Mouse (Mus musculus) mature B cell (primary cell): ENCODE data around the gene Tex2.

Experiments used
- in situ Hi-C: fragments of 300-500 bp; cut with MboI; formaldehyde crosslinking; loops from 2 replicates; pipeline ENCODE4 v1.14.3; 2019

Tex2 gene

DNA sequence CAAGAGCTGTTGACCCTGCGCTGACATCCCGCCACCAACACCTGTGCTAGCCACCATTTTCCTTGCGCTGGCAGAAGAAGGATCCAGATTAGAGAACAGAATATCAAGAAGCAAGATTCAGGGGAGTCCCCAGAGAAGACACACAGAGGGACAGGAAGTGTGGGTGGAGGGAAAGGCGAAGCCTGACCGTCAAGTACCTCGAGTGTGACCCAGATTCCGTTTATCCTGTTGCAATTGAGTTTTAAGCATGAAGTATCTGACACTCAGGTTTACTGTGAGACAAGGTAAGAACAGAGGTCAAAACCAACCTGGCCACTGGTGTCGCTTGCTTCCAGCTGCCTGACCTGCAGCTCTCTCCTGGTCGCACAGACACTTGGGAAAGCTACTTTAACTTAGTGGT lies 68.3 kb downstream of the Tex2 start:
- in situ Hi-C loops = no loop called here

DNA sequence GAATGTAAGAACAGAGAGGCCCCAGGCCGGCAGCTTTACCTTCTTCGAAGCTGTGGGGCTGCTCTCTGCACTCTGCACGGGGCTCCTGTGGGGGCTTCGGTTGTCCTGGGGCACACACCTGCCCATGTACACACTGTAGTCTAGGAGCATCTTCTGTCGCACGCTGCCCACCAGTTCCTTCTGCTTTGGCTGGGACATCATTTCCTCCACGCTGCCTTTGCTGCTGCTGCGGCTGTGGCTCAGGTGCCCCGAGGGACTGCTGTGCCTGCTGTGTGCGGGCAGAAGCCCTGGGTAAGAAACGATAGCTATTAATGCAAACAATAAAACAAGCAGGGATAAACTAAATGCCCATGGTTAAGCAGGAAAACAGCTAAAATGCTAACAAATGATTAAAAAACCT lies 69.1 kb downstream of the Tex2 start:
- in situ Hi-C loops = no loop called here

DNA sequence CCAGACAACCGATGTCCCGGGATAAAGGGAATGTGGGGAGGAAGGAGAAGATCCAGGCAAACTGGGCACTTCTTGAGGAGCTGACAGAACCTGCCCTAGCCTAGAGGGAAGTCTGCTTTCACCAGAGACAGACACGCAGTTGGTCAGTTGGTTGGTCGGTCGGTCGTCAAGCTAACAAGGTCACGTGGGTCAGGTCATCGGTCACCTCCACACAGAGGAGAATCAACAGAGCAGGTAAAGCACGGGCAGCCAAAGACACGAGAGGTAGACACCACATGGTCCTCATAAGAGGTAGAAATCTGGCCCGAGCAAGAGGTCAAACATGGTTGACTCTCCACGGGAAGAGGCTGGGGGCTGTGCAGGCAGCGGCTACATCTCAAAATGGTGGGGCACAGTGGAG lies 70.2 kb downstream of the Tex2 start:
- in situ Hi-C loops = no loop called here

DNA sequence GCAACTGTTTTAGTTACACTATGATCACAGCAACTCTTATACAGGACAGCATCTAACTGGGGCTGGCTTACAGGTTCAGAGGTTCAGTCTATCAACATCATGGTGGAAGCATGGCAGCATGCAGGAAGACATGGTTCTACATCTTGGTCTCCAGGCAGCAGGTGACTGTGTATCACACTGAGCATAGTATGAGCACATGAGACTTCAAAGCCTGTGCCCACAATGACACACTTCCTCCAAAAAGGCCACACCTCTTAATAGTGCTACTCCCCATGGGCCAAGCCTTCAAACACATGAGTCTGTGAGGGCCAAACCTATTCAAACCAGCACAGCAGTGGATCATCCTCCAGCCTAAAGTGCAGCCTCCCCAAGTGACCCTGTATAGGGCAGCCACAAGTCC lies 70.8 kb downstream of the Tex2 start:
- in situ Hi-C loops = no loop called here

DNA sequence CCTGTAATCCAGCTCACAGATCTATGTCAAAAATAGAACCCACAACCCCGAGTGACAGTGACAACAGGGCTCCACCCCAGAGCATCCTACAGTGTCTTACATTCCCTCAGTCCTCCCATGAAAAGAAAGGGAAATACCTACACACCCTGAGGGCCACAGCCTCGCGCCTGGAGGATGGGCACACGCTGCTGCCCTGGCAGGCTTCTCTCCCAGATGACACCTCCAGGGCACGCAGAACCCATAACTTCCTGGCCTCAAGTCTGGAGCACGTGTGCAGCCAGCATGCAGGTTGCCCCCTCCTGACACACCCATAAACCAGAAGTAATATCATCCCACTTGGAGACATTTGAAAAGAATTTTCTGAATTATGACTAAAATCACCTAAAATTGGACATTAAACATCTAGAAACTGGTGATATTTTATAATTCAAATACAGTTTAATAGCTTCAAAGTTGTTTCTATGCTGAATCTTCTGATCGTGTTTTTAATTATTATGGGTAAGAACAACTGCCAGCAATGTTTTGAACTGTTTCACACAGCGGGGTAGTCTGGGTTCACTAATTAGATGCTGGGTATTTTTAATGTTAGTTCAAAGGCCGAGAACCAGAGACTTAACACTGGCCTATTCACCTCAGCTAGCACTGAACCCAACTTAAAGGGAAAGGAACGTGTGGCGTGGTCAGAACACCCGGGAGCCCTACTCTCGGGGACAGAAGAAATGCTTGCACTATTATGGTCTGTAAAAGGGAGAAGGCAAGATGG lies 72.5 kb downstream of the Tex2 start:
- in situ Hi-C loops = no loop called here

DNA sequence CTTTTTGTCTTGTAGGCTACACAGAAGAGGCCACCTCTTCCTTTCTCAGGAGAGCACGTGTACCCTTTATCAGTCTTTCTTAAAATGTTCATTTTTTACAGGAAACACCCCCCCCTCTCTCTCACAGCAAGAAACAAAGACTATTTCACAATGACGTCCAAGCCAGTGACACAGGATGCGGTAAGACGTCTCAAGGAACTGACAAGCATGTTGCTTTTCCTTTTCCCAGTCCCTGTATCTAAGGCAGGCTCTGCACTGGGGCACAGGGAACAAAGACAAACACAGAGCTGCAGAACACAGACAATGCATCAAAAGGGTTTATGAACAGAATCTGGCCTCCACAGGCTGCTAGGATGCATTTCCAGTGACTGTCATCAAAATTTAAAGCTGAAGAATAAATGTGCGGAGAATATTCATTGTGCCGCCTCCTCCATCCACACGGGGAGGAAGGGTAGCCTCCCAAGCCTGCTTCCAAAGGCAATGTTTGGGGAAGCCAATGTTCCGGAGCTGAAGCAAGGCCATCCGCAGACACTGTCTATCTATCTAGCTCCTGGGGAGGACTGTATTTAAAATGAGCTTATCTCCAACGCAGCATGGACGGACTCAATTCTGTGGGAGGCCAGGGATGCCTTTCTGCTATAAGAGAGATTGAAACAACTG lies 76.8 kb downstream of the Tex2 start:
- in situ Hi-C loops = no loop called here

DNA sequence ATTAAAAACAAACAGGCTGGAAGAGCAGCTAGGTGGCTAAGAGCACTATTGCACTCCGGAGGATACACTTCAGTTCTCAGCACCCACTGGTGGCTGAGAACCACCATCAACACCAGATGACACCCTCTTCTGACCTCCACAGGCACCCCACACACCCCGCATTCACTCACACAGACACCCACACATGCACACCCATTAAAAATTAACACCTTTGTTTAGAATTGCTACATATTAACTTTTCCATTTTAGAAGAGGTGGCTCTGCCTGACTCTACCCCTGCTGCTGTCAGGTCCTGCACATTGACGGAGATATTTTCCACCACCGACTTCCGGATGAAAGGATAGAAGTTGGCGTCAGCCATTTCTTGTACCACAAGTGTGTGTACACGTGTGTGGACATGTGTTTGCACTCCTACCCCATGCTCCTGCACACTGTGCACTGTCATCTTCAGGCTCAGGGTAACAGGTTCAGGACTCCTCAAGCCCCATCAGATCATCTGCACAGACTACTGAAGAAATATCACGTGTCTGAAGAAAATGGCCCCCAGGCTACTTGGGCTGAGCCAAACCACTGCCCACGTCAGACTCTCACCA lies 77.5 kb downstream of the Tex2 start:
- in situ Hi-C loops = no loop called here

DNA sequence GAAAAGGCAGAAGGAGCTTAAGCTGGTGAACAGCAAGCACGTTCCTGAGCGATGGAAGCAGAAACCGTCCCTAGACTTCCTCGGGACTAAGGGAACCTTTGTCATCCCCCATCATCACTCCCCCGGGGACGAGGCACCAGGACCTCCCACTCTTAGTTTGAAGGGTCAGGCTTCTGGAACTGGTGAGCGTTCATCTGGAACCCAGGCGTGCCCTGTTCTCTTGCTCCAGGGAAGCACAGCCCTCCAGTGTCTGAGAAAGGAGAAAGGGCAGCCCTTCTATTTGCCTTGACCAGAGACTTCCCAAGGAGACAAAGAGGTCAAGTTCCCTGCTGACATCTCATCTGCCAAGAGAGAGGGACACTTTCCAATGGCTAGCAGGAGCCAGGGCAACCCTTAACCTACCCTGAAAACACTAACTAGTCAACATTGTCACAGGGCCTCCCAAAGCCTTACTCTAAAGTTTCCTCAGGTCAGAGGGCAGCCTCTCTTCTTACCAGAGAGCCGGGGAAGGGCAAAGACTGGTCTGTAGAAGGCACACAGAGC lies 80.9 kb downstream of the Tex2 start:
- in situ Hi-C loops = no loop called here

DNA sequence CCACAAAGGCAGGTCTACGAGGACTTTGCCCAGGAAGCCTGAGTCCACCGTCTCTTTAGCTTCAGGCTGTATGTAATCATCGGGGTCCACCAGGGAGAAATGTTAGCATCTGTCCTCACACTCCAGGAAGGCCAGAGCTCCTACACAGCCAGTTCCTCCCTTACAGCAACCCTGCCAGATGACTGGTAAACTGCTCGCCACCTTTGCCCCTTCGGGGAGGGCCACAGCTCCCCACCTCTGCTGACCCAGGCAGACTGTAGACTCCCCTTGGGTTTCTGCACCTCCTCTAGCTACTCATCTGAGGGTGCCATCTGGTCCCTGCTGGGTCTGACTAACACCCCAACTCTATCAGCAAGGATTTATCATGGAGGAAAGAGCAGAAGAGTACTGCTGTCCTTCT lies 83.4 kb downstream of the Tex2 start:
- in situ Hi-C loops = loop anchor here (10.0 kb wide), 1 partner anchor 95 kb away; no protein-coding TSS in a partner anchor

DNA sequence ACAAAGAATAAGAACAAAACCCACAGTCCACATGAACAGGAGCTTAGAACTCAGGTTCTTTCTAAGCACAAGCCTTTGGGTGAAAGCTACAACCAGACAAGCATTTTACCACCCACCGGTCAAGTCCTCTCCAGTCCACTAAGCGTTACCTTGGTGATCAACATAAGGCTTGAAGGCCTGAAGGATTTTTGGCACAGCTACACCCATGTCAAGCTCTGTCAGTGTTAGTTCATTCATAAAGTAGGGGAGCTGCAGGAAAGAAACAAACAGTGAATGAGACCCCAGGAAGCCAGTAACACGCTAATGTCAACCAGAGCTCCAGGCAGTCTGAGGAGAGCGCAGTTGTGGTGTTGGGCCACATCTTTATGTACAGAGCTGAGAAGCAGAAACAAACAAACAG lies 84.1 kb downstream of the Tex2 start:
- in situ Hi-C loops = loop anchor here (10.0 kb wide), 1 partner anchor 96 kb away; no protein-coding TSS in a partner anchor

DNA sequence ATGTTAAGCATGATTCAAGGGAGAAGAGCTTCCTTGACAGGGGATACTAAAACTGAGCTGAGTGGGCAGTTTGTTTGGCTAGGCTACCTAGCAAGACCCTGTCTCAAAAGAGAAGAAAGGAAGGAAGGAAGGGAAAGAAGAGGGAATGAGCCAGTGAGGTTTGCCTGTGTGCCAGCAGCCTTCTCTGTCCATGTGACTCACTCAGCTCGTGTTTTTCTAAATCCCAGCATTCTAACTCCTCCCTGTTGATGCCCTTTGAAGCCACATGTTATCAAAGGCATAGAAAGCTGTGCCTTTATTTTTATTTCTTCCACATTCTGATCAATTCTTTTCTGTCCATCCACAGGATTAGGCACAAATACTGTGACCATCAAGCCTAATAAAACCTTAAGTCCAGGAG lies 85.3 kb downstream of the Tex2 start:
- in situ Hi-C loops = loop anchor here (10.0 kb wide), 1 partner anchor 97 kb away; no protein-coding TSS in a partner anchor

DNA sequence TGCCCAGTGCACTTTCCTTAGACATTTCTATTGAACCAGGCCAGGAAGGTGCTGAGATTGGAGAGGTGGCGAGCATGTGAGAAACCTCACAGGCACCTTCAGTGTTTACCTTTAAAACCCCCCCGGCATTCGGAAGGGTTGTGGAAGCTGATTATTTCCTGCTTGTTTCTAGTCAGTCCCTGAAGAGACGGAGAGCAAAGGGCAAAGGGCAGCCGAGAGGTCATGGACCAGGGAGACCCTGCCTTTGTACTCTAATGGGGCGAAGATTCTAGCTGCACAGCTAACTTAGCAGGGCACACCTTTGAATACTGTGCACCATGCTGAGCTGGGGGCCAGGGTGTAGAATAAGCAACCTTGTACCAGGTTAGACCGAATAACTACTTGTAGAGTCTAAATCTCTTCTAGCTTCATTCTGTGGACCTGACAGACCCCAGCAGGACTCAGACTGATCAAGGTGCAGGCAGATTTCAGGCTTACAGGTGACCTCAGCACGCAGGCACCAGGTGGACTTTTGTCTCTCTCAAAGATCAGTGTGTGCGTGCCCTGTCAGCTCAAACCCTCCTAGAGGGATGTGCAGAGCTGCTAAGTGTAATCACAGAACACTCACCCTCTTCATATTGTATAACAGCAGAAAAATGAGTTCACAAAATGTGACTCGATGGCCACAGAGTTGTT lies 85.9 kb downstream of the Tex2 start:
- in situ Hi-C loops = loop anchor here (10.0 kb wide), 1 partner anchor 98 kb away; no protein-coding TSS in a partner anchor

DNA sequence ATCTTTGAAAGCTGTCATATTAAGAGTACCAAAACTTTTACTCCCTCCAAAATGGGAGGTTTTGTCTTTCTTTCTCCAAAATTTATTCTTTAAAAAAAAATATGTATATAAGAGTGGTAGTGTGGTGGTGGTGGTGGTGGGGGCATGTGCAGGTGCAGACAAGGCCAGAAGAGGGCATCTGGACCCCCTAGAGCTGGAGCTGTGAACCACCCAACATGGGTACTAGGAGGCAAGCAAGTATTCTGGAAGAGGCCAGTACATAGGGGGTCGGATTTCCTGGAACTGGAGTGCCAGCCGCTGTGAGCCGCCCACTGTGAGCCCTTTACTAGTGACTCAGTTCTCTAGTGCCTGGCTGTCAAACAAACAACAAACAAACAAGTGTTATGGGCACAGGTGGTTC lies 90.7 kb downstream of the Tex2 start:
- in situ Hi-C loops = loop anchor here (10.0 kb wide), 1 partner anchor 102 kb away; no protein-coding TSS in a partner anchor

DNA sequence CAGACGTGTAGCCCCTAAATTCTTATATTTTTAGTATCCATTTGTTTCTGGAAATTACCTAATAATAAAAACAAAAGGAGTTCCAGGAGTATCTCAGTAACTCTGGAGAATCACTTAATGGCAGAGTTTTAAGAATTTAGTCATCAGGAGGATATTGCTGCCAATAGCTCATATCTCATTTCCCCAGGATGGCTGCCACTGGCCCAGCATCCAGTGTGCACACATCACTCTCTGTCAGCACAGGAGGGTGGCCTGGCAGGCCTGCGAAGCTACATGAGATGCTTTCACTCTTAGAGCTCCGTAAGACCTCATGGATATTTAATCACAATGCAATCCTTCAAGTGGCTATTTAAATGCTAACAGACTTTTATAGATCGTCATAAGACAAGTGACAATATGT lies 91.6 kb downstream of the Tex2 start:
- in situ Hi-C loops = loop anchor here (10.0 kb wide), 1 partner anchor 103 kb away; no protein-coding TSS in a partner anchor

DNA sequence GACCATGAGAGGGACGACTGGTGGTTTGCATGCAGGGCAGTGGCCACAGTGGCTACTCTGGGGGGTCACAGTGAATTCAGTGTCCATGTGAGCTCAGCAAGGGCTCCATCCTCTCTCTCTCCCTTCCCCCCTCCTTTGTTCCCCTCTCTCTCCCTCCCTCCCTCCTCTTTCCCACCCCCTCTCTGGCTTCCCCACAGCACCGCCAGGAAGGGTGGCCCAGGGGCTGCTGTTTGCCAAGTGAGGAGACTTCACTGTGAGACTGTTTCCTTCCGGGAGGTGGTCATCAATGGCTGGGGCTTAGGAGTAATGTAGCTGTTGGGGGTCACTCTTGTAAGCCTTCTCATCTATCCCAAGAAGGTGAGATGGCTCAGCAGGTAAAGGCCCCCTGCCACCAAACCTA lies 92.8 kb downstream of the Tex2 start:
- in situ Hi-C loops = loop anchor here (10.0 kb wide), 1 partner anchor 104 kb away; no protein-coding TSS in a partner anchor

DNA sequence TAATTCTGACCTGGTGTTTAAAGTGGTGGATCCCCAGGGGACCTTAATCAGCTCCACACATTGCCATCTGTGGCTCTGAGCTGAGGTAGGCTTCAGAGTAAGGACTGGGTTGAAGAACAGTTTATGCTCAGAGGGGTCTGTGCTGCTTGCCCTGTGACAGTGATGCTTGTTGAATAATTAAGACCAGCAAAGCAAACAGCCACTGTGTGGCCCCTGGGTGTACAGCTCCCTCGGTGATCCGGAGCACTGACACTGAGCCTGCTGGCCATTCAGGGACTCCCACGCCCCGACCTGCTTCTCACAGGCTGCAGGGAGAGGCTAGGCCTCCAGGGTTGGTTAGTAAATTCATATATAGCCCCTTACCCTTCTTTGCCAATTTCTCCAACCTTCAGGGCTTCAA lies 93.7 kb downstream of the Tex2 start:
- in situ Hi-C loops = no loop called here

DNA sequence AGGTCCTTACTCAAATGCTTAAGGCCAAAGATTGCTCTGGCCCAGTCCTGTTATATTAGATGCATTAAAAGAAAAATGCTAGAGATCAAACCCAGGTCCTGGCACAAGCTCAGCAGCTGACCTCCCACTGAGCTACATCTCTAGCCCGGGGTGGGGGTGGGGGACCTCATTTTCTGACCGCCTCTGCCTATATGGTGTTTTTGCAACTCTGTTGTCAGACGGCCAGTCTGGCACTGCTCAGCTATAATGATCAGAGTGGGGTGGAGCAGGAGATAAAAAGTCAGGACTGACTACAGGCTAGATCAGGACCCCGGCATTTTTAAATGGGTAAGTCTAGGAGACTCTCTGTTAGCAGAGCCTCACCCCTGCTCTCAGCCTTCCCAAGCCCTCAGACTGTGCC lies 94.8 kb downstream of the Tex2 start:
- in situ Hi-C loops = no loop called here

DNA sequence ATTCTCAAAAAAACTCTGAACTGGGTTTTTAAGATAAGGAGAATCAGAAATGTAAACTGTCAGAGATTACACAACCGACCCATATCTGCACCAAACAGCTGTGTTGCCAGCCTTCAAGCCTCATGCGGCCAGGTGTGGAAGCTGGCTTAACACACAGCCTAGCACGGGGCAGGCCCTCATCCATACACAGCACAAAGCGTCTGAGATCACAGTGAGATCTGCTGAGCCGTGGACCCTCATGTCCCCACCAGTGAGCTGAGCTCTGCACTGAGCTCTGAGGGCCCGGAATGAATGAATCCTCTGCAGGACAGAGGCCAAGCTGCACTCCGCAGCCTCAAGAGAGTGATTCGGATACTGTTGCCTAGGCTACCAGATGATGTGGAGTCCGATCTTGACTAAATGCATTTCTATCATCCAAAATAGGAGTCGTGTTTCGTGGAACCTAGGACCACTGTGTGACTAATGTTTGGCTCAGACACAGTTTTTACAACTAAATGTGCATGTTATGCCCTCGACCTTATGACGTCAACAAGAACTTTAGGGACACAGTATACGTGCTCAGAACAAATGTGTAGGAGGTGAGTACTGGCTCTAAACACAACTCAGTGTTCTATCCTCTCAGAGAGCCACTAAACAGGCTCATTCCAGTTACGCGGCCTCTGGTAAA lies 98.0 kb downstream of the Tex2 start:
- in situ Hi-C loops = no loop called here

DNA sequence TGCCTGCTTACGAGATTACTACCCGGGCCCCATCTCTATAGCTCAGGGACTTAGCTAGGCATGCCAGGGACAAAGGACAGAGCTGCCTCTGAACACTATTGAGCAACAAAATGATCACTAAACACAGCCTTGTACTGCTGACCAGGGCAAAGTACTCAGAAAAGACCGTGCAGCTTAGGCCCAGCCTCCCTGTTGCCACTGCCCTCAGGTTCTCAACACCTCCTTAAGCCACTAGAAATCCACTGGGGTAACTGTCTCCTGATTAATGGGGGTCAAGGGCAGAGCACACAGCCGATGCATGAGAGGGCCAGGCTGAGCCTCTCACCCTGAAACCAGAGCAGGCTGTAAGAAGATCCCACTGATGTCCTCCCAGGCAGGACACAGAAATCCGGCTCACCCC lies 98.8 kb downstream of the Tex2 start:
- in situ Hi-C loops = no loop called here

DNA sequence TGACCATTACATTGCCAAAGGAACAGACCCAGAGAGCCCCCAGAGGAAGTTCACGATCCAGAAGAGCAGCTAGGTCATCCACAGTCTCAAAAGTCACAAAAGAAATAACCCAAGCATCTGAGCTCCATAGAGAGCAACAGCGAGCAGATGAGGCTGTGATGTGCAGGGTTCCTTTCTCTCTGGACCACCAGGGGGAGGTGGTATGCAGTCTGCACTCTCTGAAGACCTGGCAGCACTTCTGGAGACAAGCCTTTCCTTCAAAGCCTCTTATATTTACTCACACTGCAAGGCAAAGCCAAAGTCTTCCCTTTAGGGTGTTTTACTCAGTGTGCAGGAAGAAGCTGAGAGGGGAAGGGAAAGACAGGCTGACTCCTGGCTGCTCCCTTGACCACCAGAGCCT lies 100.1 kb downstream of the Tex2 start:
- in situ Hi-C loops = no loop called here

DNA sequence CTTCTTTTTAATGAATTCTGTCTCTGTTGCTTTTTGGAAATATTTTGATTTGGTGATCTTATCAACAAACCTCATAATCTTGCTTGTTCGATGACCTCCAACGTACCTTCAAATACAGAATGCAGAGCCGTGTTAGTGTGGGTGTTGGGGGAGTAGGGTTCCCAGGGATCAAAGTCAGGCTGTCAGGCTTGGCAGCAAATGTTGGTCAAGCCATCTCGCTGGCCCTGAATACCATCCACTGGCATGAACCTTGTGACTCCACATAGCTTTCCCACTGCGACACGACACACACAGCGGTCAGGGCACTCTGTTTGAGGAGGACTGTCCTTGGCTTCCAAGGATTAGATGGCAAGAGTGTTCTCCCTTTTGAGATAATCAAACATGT lies 101.2 kb downstream of the Tex2 start:
- in situ Hi-C loops = no loop called here
